Mouse (Mus musculus) midbrain, embryonic 13.5 days (tissue): ENCODE measurements around the gene Ubac2. TPM values are rescaled to one million over a fixed set of nuclear protein-coding genes. Genes with fewer than 3 reads are reported as not detected.

ENCODE experiments used
- ATAC-seq: fragments of 200-750 bp; cut with Nextera tagmentation; 2 replicates; pipeline ENCODE4 v1.8.0; 2017; ENCODE audit warnings: mild to moderate bottlenecking, moderate TSS enrichment, moderate library complexity
- H3K27ac ChIP-seq: fragments of 300-500 bp; sonication (generic); 2 replicates; pipeline ENCODE4 v1.5.1; 2015; ENCODE audit warnings: inconsistent platforms, mild to moderate bottlenecking, moderate library complexity
- H3K27me3 ChIP-seq: fragments of 300-500 bp; sonication (generic); 2 replicates; pipeline ENCODE4 v1.6.1; 2015; ENCODE audit warnings: mild to moderate bottlenecking, inconsistent platforms
- H3K36me3 ChIP-seq: fragments of 300-500 bp; sonication (generic); 2 replicates; pipeline ENCODE4 v1.6.1; 2015; ENCODE audit warnings: mild to moderate bottlenecking, inconsistent platforms
- H3K4me1 ChIP-seq: fragments of 300-500 bp; sonication (generic); replicated peaks from 2 replicates; pipeline ENCODE4 v1.6.1; 2015; ENCODE audit warnings: inconsistent platforms
- H3K4me2 ChIP-seq: fragments of 300-500 bp; sonication (generic); replicated peaks from 2 replicates; pipeline ENCODE4 v1.6.1; 2015; ENCODE audit warnings: moderate library complexity, mild to moderate bottlenecking, inconsistent platforms
- H3K4me3 ChIP-seq: fragments of 300-500 bp; sonication (generic); replicated peaks from 2 replicates; pipeline ENCODE4 v1.5.1; 2015; ENCODE audit warnings: mild to moderate bottlenecking, inconsistent platforms
- H3K9ac ChIP-seq: fragments of 300-500 bp; sonication (generic); replicated peaks from 2 replicates; pipeline ENCODE4 v1.6.1; 2015; ENCODE audit warnings: mild to moderate bottlenecking, inconsistent platforms
- H3K9me3 ChIP-seq: fragments of 300-500 bp; sonication (generic); 2 replicates; pipeline ENCODE4 v1.6.1; 2016; ENCODE audit warnings: mild to moderate bottlenecking, inconsistent platforms
- WGBS: fragments of 180-500 bp; shearing (Covaris S2); methylation state at CpG from one replicate; pipeline ENCODE4 v1.1.7; 2015; 5-methylcytosine and 5-hydroxymethylcytosine counted together
- polyA plus RNA-seq: library from polyadenylated mRNA; unstranded; fragments of >200 nt; fragmentation: Nextera tagmentation; extraction: Ambion mirVana; gene quantifications from 2 replicates; pipeline ENCODE4 v1.2.1, GENCODE M21; 2015

The Ubac2 gene
- polyA plus RNA-seq, 1 experiment from 2014 or later, result 51.2 TPM

GRCm38 (mm10) chr14:121963251-121963941 lies 85.0 kb downstream of the Ubac2 start:
- ATAC-seq, result no peak
- H3K27ac ChIP-seq, result no peak overlapping the region
- H3K36me3 ChIP-seq, result no peaks in the 10 kb centered on the region
- H3K4me1 ChIP-seq, result 0 out of 2 replicates have a peak, but pooled peaks cover 2% of the 10 kb centered on the region
- no peak overlapping the region for H3K4me2 ChIP-seq
- 83% methylated on average over 9 of the region's 9 CpGs for WGBS
- H3K27me3 ChIP-seq, result no peaks in the 10 kb centered on the region
- no peaks in the 10 kb centered on the region for H3K9me3 ChIP-seq
- H3K9ac ChIP-seq, result no peak overlapping the region
- H3K4me3 ChIP-seq, result no peak overlapping the region

- no peaks in the 10 kb centered on the region for H3K27me3 ChIP-seq
- no peaks in the 10 kb centered on the region for H3K36me3 ChIP-seq
- 82% methylated on average over 4 of the region's 4 CpGs for WGBS
- ATAC-seq, result no peak
- H3K4me1 ChIP-seq, result 0 out of 2 replicates have a peak, but pooled peaks cover 2% of the 10 kb centered on the region
- no peak overlapping the region for H3K9ac ChIP-seq
- no peak overlapping the region for H3K4me2 ChIP-seq
- no peaks in the 10 kb centered on the region for H3K9me3 ChIP-seq
- H3K27ac ChIP-seq, result no peak overlapping the region
- H3K4me3 ChIP-seq, result no peak overlapping the region
Observed at GRCm38 (mm10) chr14:121963942-121964335, 85.5 kb downstream of the Ubac2 start.

GRCm38 (mm10) chr14:121964990-121965389 lies 86.6 kb downstream of the Ubac2 start, which contains the start of gene Gpr183:
Gpr183 (minus strand) TSS chr14:121965195.
- 68% methylated on average over 6 of the region's 6 CpGs for WGBS

GRCm38 (mm10) chr14:121965461-121965860 lies 87.0 kb downstream of the Ubac2 start:
- Histone ChIP-seq H3K27me3 (no peaks in the 10 kb centered on the region), H3K36me3 (no peaks in the 10 kb centered on the region), H3K27ac (no peak overlapping the region), H3K4me3 (no peak overlapping the region), H3K4me2 (no peak overlapping the region), H3K9ac (no peak overlapping the region), H3K4me1 (0 out of 2 replicates have a peak, but pooled peaks cover 2% of the 10 kb centered on the region), H3K9me3 (no peaks in the 10 kb centered on the region)
- no peak for ATAC-seq
- WGBS, result 92% methylated on average over 4 of the region's 4 CpGs

More at GRCm38 (mm10) chr14:121964990-121965389, 86.6 kb downstream of the Ubac2 start, which contains the start of gene Gpr183:
- Histone ChIP-seq H3K27me3 (no peaks in the 10 kb centered on the region), H3K36me3 (no peaks in the 10 kb centered on the region), H3K4me2 (no peak within 1 kb of the TSS), H3K9ac (no peak within 1 kb of the TSS), H3K4me1 (0 out of 2 replicates have a peak, but pooled peaks cover 2% of the 10 kb centered on the region), H3K27ac (no peak within 1 kb of the TSS), H3K9me3 (no peaks in the 10 kb centered on the region), H3K4me3 (no peak within 1 kb of the TSS)
- ATAC-seq, result no peak

GRCm38 (mm10) chr14:121967095-121967494 lies 88.7 kb downstream of the Ubac2 start:
- H3K27me3 ChIP-seq, result no peaks in the 10 kb centered on the region
- ATAC-seq, result no peak
- no peaks in the 10 kb centered on the region for H3K36me3 ChIP-seq
- H3K4me2 ChIP-seq, result no peak overlapping the region
- no peak overlapping the region for H3K9ac ChIP-seq
- WGBS, result 93% methylated on average over 4 of the region's 4 CpGs
- 0 out of 2 replicates have a peak, but pooled peaks cover 2% of the 10 kb centered on the region for H3K4me1 ChIP-seq
- no peak overlapping the region for H3K4me3 ChIP-seq
- no peaks in the 10 kb centered on the region for H3K9me3 ChIP-seq
- no peak overlapping the region for H3K27ac ChIP-seq

- H3K27ac ChIP-seq, result no peak overlapping the region
- no peaks in the 10 kb centered on the region for H3K27me3 ChIP-seq
- no peak overlapping the region for H3K4me3 ChIP-seq
- 0 out of 2 replicates have a peak, but pooled peaks cover 2% of the 10 kb centered on the region for H3K4me1 ChIP-seq
- no peak for ATAC-seq
- peaks cover 1% of the 10 kb centered on the region for H3K36me3 ChIP-seq
- no peak overlapping the region for H3K4me2 ChIP-seq
- no peaks in the 10 kb centered on the region for H3K9me3 ChIP-seq
- no peak overlapping the region for H3K9ac ChIP-seq
- 96% methylated on average over 1 of the region's 1 CpGs for WGBS
Observed at GRCm38 (mm10) chr14:121970402-121970801, 92.0 kb downstream of the Ubac2 start.

- no peak overlapping the region for H3K27ac ChIP-seq
- 94% methylated on average over 10 of the region's 10 CpGs for WGBS
- no peak overlapping the region for H3K4me3 ChIP-seq
- ATAC-seq, result no peak
- H3K36me3 ChIP-seq, result peaks cover 10% of the 10 kb centered on the region
- H3K4me1 ChIP-seq, result no peaks in the 10 kb centered on the region
- H3K4me2 ChIP-seq, result no peak overlapping the region
- H3K9ac ChIP-seq, result no peak overlapping the region
- H3K27me3 ChIP-seq, result no peaks in the 10 kb centered on the region
- no peaks in the 10 kb centered on the region for H3K9me3 ChIP-seq
Observed at GRCm38 (mm10) chr14:121973114-121973513, 94.7 kb downstream of the Ubac2 start.

GRCm38 (mm10) chr14:121981531-121981930 lies 103.1 kb downstream of the Ubac2 start:
- no peak overlapping the region for H3K27ac ChIP-seq
- no peak for ATAC-seq
- no peaks in the 10 kb centered on the region; the same call in 1 of the 2 replicates for H3K36me3 ChIP-seq
- no peaks in the 10 kb centered on the region for H3K27me3 ChIP-seq
- H3K9me3 ChIP-seq, result no peaks in the 10 kb centered on the region
- WGBS, result 86% methylated on average over 1 of the region's 1 CpGs
- no peak overlapping the region for H3K9ac ChIP-seq
- no peak overlapping the region for H3K4me2 ChIP-seq
- H3K4me1 ChIP-seq, result 0 out of 2 replicates have a peak, but pooled peaks cover 3% of the 10 kb centered on the region
- H3K4me3 ChIP-seq, result no peak overlapping the region

- no peaks in the 10 kb centered on the region for H3K36me3 ChIP-seq
- ATAC-seq, result no peak
- H3K4me2 ChIP-seq, result no peak overlapping the region
- H3K4me1 ChIP-seq, result 0 out of 2 replicates have a peak, but pooled peaks cover 3% of the 10 kb centered on the region
- no peaks in the 10 kb centered on the region for H3K9me3 ChIP-seq
- H3K9ac ChIP-seq, result no peak overlapping the region
- 87% methylated on average over 8 of the region's 8 CpGs for WGBS
- no peaks in the 10 kb centered on the region for H3K27me3 ChIP-seq
- H3K4me3 ChIP-seq, result no peak overlapping the region
- H3K27ac ChIP-seq, result no peak overlapping the region
Observed at GRCm38 (mm10) chr14:121983009-121983933, 104.9 kb downstream of the Ubac2 start.

- no peak overlapping the region for H3K4me2 ChIP-seq
- no peak for ATAC-seq
Observed at GRCm38 (mm10) chr14:121985477-121985876, 107.1 kb downstream of the Ubac2 start.

GRCm38 (mm10) chr14:121986028-121986427 lies 107.6 kb downstream of the Ubac2 start:
- Histone ChIP-seq H3K36me3 (no peaks in the 10 kb centered on the region), H3K9me3 (no peaks in the 10 kb centered on the region), H3K9ac (no peak overlapping the region), H3K4me3 (no peak overlapping the region), H3K4me1 (0 out of 2 replicates have a peak, but pooled peaks cover 3% of the 10 kb centered on the region), H3K4me2 (no peak overlapping the region), H3K27ac (no peak overlapping the region), H3K27me3 (no peaks in the 10 kb centered on the region)
- no peak for ATAC-seq
- 88% methylated on average over 6 of the region's 6 CpGs for WGBS

More at GRCm38 (mm10) chr14:121985477-121985876, 107.1 kb downstream of the Ubac2 start:
- H3K9ac ChIP-seq, result no peak overlapping the region
- no peaks in the 10 kb centered on the region for H3K27me3 ChIP-seq
- H3K36me3 ChIP-seq, result no peaks in the 10 kb centered on the region
- no peak overlapping the region for H3K4me3 ChIP-seq
- WGBS, result 86% methylated on average over 3 of the region's 3 CpGs
- H3K9me3 ChIP-seq, result no peaks in the 10 kb centered on the region
- H3K27ac ChIP-seq, result no peak overlapping the region
- H3K4me1 ChIP-seq, result 0 out of 2 replicates have a peak, but pooled peaks cover 3% of the 10 kb centered on the region

GRCm38 (mm10) chr14:121987287-121987686 lies 108.9 kb downstream of the Ubac2 start:
- H3K9me3 ChIP-seq, result no peaks in the 10 kb centered on the region
- no peak overlapping the region for H3K9ac ChIP-seq
- no peak overlapping the region for H3K4me2 ChIP-seq
- H3K27me3 ChIP-seq, result no peaks in the 10 kb centered on the region
- no peak overlapping the region for H3K4me3 ChIP-seq
- ATAC-seq, result no peak
- H3K27ac ChIP-seq, result no peak overlapping the region
- 0 out of 2 replicates have a peak, but pooled peaks cover 3% of the 10 kb centered on the region for H3K4me1 ChIP-seq
- WGBS, result 94% methylated on average over 1 of the region's 1 CpGs
- no peaks in the 10 kb centered on the region for H3K36me3 ChIP-seq
